Mouse (Mus musculus) neural tube, embryonic 13.5 days (tissue): ENCODE measurements around the gene Sgms1. TPM values are rescaled to one million over a fixed set of nuclear protein-coding genes. Genes with fewer than 3 reads are reported as not detected.
A peak's percentile ranks its signal among the peaks of the same experiment; 100 is the strongest.

ENCODE experiments used
- ATAC-seq: fragments of 200-750 bp; cut with Nextera tagmentation; 2 replicates; pipeline ENCODE4 v1.8.0; 2017; ENCODE audit warnings: low read depth, mild to moderate bottlenecking, moderate TSS enrichment, moderate library complexity
- H3K27ac ChIP-seq: fragments of 300-500 bp; sonication (generic); replicated peaks from 2 replicates; pipeline ENCODE4 v1.5.1; 2015; ENCODE audit warnings: moderate library complexity, mild to moderate bottlenecking, inconsistent platforms
- H3K27me3 ChIP-seq: fragments of 300-500 bp; sonication (generic); 2 replicates; pipeline ENCODE4 v1.6.1; 2015; ENCODE audit warnings: mild to moderate bottlenecking, inconsistent platforms
- H3K36me3 ChIP-seq: fragments of 300-500 bp; sonication (generic); 2 replicates; pipeline ENCODE4 v1.6.1; 2015; ENCODE audit warnings: mild to moderate bottlenecking, inconsistent platforms
- H3K4me1 ChIP-seq: fragments of 300-500 bp; sonication (generic); replicated peaks from 2 replicates; pipeline ENCODE4 v1.6.1; 2015; ENCODE audit warnings: inconsistent platforms
- H3K4me2 ChIP-seq: fragments of 300-500 bp; sonication (generic); 2 replicates; pipeline ENCODE4 v1.6.1; 2015; ENCODE audit warnings: inconsistent platforms, mild to moderate bottlenecking, moderate library complexity
- H3K4me3 ChIP-seq: fragments of 300-500 bp; sonication (generic); 2 replicates; pipeline ENCODE4 v1.5.1; 2015; ENCODE audit warnings: mild to moderate bottlenecking, inconsistent platforms
- H3K9ac ChIP-seq: fragments of 300-500 bp; sonication (generic); 2 replicates; pipeline ENCODE4 v1.6.1; 2015; ENCODE audit warnings: moderate library complexity, mild to moderate bottlenecking, inconsistent platforms
- H3K9me3 ChIP-seq: fragments of 300-500 bp; sonication (generic); 2 replicates; pipeline ENCODE4 v1.6.1; 2016; ENCODE audit warnings: inconsistent platforms
- WGBS: fragments of 180-500 bp; shearing (Covaris S2); methylation state at CpG from one replicate; pipeline ENCODE4 v1.1.7; 2015; 5-methylcytosine and 5-hydroxymethylcytosine counted together
- polyA plus RNA-seq: library from polyadenylated mRNA; unstranded; fragments of >200 nt; fragmentation: Nextera tagmentation; extraction: Ambion mirVana; gene quantifications from 2 replicates; pipeline ENCODE4 v1.2.1, GENCODE M21; 2015

Sgms1 gene
- polyA plus RNA-seq, 1 experiment from 2014 or later: 18.7 TPM

- ATAC-seq: no peak
- no peak overlapping the region for H3K4me3 ChIP-seq
Observed at GRCm38 (mm10) chr19:32379239-32379920, 10.1 kb downstream of the Sgms1 start.

GRCm38 (mm10) chr19:32378581-32378980, 10.9 kb downstream of the Sgms1 start:
- WGBS: 64% methylated on average over 3 of the region's 3 CpGs
- ATAC-seq: no peak
- no peaks in the 10 kb centered on the region for H3K36me3 ChIP-seq

More at GRCm38 (mm10) chr19:32379239-32379920, 10.1 kb downstream of the Sgms1 start:
- H3K27ac ChIP-seq: no peak overlapping the region
- H3K4me1 ChIP-seq: peaks cover 34% of the 10 kb centered on the region
- no peak overlapping the region for H3K4me2 ChIP-seq
- no peaks in the 10 kb centered on the region for H3K27me3 ChIP-seq
- WGBS: 83% methylated on average over 6 of the region's 6 CpGs
- H3K9me3 ChIP-seq: no peaks in the 10 kb centered on the region
- no peaks in the 10 kb centered on the region for H3K36me3 ChIP-seq
- no peak overlapping the region for H3K9ac ChIP-seq

GRCm38 (mm10) chr19:32377701-32378325, 11.7 kb downstream of the Sgms1 start:
- no peak overlapping the region for H3K9ac ChIP-seq
- H3K9me3 ChIP-seq: no peaks in the 10 kb centered on the region

More at GRCm38 (mm10) chr19:32378581-32378980, 10.9 kb downstream of the Sgms1 start:
- no peak overlapping the region for H3K9ac ChIP-seq
- H3K9me3 ChIP-seq: no peaks in the 10 kb centered on the region
- no peak overlapping the region for H3K27ac ChIP-seq
- H3K4me3 ChIP-seq: no peak overlapping the region
- H3K4me2 ChIP-seq: no peak overlapping the region
- H3K27me3 ChIP-seq: no peaks in the 10 kb centered on the region
- peaks cover 34% of the 10 kb centered on the region for H3K4me1 ChIP-seq

GRCm38 (mm10) chr19:32376886-32377535, 12.5 kb downstream of the Sgms1 start:
- Histone ChIP-seq H3K9me3 (no peaks in the 10 kb centered on the region), H3K9ac (no peak overlapping the region), H3K27ac (no peak overlapping the region), H3K4me1 (peaks cover 34% of the 10 kb centered on the region), H3K4me3 (no peak overlapping the region), H3K27me3 (no peaks in the 10 kb centered on the region), H3K36me3 (no peaks in the 10 kb centered on the region), H3K4me2 (no peak overlapping the region)
- no peak for ATAC-seq
- WGBS: 69% methylated on average over 7 of the region's 7 CpGs

More at GRCm38 (mm10) chr19:32377701-32378325, 11.7 kb downstream of the Sgms1 start:
- Histone ChIP-seq H3K27ac (peak overlapping the region; percentile 11; the same call in 1 of the 2 replicates), H3K36me3 (no peaks in the 10 kb centered on the region), H3K4me3 (no peak overlapping the region), H3K4me1 (peaks cover 34% of the 10 kb centered on the region), H3K27me3 (no peaks in the 10 kb centered on the region), H3K4me2 (no peak overlapping the region)
- WGBS: 50% methylated on average over 7 of the region's 7 CpGs
- ATAC-seq: peak; percentile 73; the same call in 1 of the 2 replicates

- Histone ChIP-seq H3K9me3 (no peaks in the 10 kb centered on the region), H3K36me3 (no peaks in the 10 kb centered on the region), H3K27ac (no peak overlapping the region), H3K27me3 (no peaks in the 10 kb centered on the region), H3K9ac (no peak overlapping the region), H3K4me2 (no peak overlapping the region), H3K4me1 (peaks cover 28% of the 10 kb centered on the region), H3K4me3 (no peak overlapping the region)
- no peak for ATAC-seq
- WGBS: 85% methylated on average over 4 of the region's 4 CpGs
Observed at GRCm38 (mm10) chr19:32376054-32376453, 13.5 kb downstream of the Sgms1 start.

- H3K9ac ChIP-seq: no peak overlapping the region
- H3K9me3 ChIP-seq: no peaks in the 10 kb centered on the region
- H3K4me3 ChIP-seq: no peak overlapping the region
- peaks cover 28% of the 10 kb centered on the region for H3K4me1 ChIP-seq
- no peaks in the 10 kb centered on the region for H3K27me3 ChIP-seq
- H3K4me2 ChIP-seq: no peak overlapping the region
- H3K27ac ChIP-seq: no peak overlapping the region
- WGBS: 85% methylated on average over 4 of the region's 4 CpGs
- H3K36me3 ChIP-seq: no peaks in the 10 kb centered on the region
- ATAC-seq: no peak
Observed at GRCm38 (mm10) chr19:32375473-32375985, 14.0 kb downstream of the Sgms1 start.

GRCm38 (mm10) chr19:32374751-32375150, 14.8 kb downstream of the Sgms1 start:
- no peak overlapping the region for H3K9ac ChIP-seq
- 90% methylated on average over 10 of the region's 10 CpGs for WGBS

GRCm38 (mm10) chr19:32373865-32374655, 15.5 kb downstream of the Sgms1 start:
- no peak overlapping the region for H3K9ac ChIP-seq
- H3K9me3 ChIP-seq: no peaks in the 10 kb centered on the region
- no peaks in the 10 kb centered on the region for H3K27me3 ChIP-seq
- H3K4me1 ChIP-seq: peaks cover 21% of the 10 kb centered on the region
- 72% methylated on average over 16 of the region's 16 CpGs for WGBS
- H3K4me2 ChIP-seq: no peak overlapping the region
- H3K36me3 ChIP-seq: no peaks in the 10 kb centered on the region
- H3K27ac ChIP-seq: no peak overlapping the region
- ATAC-seq: no peak
- H3K4me3 ChIP-seq: no peak overlapping the region

More at GRCm38 (mm10) chr19:32374751-32375150, 14.8 kb downstream of the Sgms1 start:
- Histone ChIP-seq H3K4me3 (no peak overlapping the region), H3K4me2 (no peak overlapping the region), H3K4me1 (peaks cover 28% of the 10 kb centered on the region), H3K9me3 (no peaks in the 10 kb centered on the region), H3K27me3 (no peaks in the 10 kb centered on the region), H3K36me3 (no peaks in the 10 kb centered on the region), H3K27ac (no peak overlapping the region)
- ATAC-seq: no peak

GRCm38 (mm10) chr19:32372373-32372772, 17.1 kb downstream of the Sgms1 start:
- Histone ChIP-seq H3K4me2 (no peak overlapping the region), H3K27me3 (no peaks in the 10 kb centered on the region), H3K36me3 (no peaks in the 10 kb centered on the region), H3K9ac (no peak overlapping the region), H3K9me3 (no peaks in the 10 kb centered on the region), H3K4me1 (peaks cover 4% of the 10 kb centered on the region; the same call in 1 of the 2 replicates), H3K27ac (no peak overlapping the region), H3K4me3 (no peak overlapping the region)
- ATAC-seq: no peak
- WGBS: 95% methylated on average over 4 of the region's 4 CpGs

- Histone ChIP-seq H3K9me3 (no peaks in the 10 kb centered on the region), H3K27me3 (no peaks in the 10 kb centered on the region), H3K36me3 (no peaks in the 10 kb centered on the region), H3K4me3 (no peak overlapping the region), H3K4me1 (no peaks in the 10 kb centered on the region), H3K27ac (no peak overlapping the region), H3K4me2 (no peak overlapping the region), H3K9ac (no peak overlapping the region)
- 87% methylated on average over 8 of the region's 8 CpGs for WGBS
- no peak for ATAC-seq
Observed at GRCm38 (mm10) chr19:32367333-32367732, 22.2 kb downstream of the Sgms1 start.

GRCm38 (mm10) chr19:32366406-32366805, 23.1 kb downstream of the Sgms1 start:
- H3K4me3 ChIP-seq: no peak overlapping the region
- no peak for ATAC-seq
- peaks cover 5% of the 10 kb centered on the region; the same call in 1 of the 2 replicates for H3K4me1 ChIP-seq
- no peaks in the 10 kb centered on the region for H3K27me3 ChIP-seq
- WGBS: 86% methylated on average over 9 of the region's 9 CpGs
- H3K4me2 ChIP-seq: no peak overlapping the region
- no peak overlapping the region for H3K9ac ChIP-seq
- H3K27ac ChIP-seq: no peak overlapping the region
- H3K9me3 ChIP-seq: no peaks in the 10 kb centered on the region
- H3K36me3 ChIP-seq: no peaks in the 10 kb centered on the region
